Mouse (Mus musculus): ENCODE measurements around the gene Gm43738. TPM values are rescaled to one million over a fixed set of nuclear protein-coding genes. Genes with fewer than 3 reads are reported as not detected.
A peak's percentile ranks its signal among the peaks of the same experiment; 100 is the strongest.

Gm43738 gene
- polyA plus RNA-seq, 1 experiment from 2014 or later = 0.06 TPM

DNA sequence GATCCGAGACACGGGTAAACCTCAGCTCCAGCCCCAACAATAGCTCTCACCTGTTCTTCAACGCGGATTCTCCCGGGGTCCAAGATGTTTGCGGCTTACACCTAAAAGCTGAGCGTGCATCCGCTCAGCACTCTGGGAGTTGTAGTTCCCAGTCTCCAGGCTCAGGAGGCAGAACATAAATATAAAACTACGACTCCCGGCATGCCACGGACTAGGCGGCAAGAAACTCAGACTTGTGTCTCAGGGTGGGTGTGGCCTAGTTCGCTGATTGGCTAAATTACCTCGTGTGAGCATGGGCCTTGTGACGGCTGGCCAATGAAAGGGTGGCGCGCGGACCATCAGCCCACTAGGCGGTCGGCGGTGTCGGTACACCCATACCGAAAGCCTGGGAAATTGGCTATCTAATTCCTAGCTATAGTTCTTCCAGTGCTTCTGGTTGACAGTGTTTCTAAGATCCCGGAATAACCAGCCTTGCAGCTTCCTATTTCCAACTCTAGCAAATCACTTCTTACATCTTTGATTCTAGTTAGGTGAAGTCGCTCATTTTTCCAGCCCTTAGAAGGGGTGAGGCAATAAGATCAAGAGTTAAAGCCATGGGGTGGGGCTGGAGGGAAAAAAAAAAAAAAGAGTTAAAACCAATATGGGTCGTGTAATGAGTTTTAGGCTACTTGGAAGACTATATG is 1.1 kb upstream of the Gm43738 start, which contains the start of gene Fdps:
Fdps (minus strand) TSS at position 148 of the 683 bp plus-strand sequence.
- H3K27ac ChIP-seq = peak within 1 kb of the TSS; percentile 24; the same call in 1 of the 2 replicates
- H3K27me3 ChIP-seq = no peaks in the 10 kb centered on the region
- WGBS = under 1% methylated on average over 26 of the region's 26 CpGs
- H3K36me3 ChIP-seq = peaks cover 8% of the 10 kb centered on the region
- H3K4me1 ChIP-seq (replicated peaks) = peaks cover 20% of the 10 kb centered on the region
- H3K9ac ChIP-seq = peak within 1 kb of the TSS; percentile 60
- H3K4me2 ChIP-seq = peak within 1 kb of the TSS; percentile 77
- H3K4me3 ChIP-seq = peak within 1 kb of the TSS; percentile 72
- peak; percentile 99 for ATAC-seq (replicated peaks; ENCODE audit: insufficient number of reproducible peaks, insufficient read depth, low FRiP score, low read depth)
- no peaks in the 10 kb centered on the region for H3K9me3 ChIP-seq (replicated peaks)

DNA sequence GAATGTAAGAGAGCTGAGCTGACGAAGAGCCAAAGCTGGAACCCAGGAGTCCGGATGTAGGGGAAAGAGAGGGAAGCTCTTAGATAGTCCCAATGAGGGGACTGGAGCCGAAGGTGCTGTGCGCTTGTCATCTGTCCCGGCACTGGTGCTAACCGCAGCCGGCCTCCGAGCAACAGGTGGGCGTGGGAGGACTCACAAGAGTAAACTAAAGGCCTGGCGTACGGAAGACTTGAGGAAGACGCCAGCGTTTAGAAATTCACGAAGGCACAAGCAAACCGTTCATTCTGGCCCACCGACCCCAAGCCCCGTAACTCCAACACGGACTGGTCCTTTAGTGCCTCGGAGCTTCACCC is 536 bp upstream of the Gm43738 start:
- Histone ChIP-seq H3K4me1 (replicated peaks) (peaks cover 20% of the 10 kb centered on the region), H3K4me3 (peak overlapping the region; percentile 72), H3K4me2 (peak overlapping the region; percentile 77), H3K27ac (peak overlapping the region; percentile 15; the same call in 1 of the 2 replicates), H3K9me3 (replicated peaks) (no peaks in the 10 kb centered on the region), H3K27me3 (no peaks in the 10 kb centered on the region), H3K36me3 (peaks cover 11% of the 10 kb centered on the region), H3K9ac (peak overlapping the region; percentile 60)
- WGBS = 0% methylated on average over 19 of the region's 19 CpGs
- ATAC-seq (replicated peaks; ENCODE audit: insufficient number of reproducible peaks, insufficient read depth, low FRiP score, low read depth) = 0 out of 2 replicates have a peak, but pooled peaks have one; percentile 3

DNA sequence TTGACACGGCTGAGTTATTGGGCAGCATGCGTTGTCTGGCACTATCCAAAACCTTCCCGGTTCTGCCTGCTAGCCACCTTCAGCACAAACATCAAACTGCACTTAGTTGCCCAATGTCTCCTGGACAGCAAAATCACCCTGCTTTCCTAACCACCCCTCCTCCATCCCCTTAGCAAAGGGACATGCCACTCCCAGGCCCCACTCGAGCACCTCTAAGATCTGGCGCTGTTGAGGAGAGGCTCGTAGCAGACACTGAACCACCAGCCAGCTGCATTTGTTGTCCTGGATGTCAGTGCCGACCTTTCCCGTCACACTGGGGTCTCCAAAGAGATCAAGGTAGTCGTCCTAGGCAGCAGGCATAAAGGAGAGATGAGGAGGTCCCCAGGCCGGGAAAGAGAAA is 6.9 kb downstream of the Gm43738 start:
- H3K4me2 ChIP-seq = no peak overlapping the region
- no peak for ATAC-seq (replicated peaks; ENCODE audit: insufficient number of reproducible peaks, insufficient read depth, low FRiP score, low read depth)
- peaks cover 29% of the 10 kb centered on the region for H3K4me1 ChIP-seq (replicated peaks)
- no peak overlapping the region for H3K9ac ChIP-seq
- H3K9me3 ChIP-seq (replicated peaks) = no peaks in the 10 kb centered on the region
- WGBS = 83% methylated on average over 10 of the region's 10 CpGs
- H3K27ac ChIP-seq = no peak overlapping the region
- H3K27me3 ChIP-seq = peaks cover 23% of the 10 kb centered on the region
- H3K36me3 ChIP-seq = peaks cover 33% of the 10 kb centered on the region
- no peak overlapping the region for H3K4me3 ChIP-seq

DNA sequence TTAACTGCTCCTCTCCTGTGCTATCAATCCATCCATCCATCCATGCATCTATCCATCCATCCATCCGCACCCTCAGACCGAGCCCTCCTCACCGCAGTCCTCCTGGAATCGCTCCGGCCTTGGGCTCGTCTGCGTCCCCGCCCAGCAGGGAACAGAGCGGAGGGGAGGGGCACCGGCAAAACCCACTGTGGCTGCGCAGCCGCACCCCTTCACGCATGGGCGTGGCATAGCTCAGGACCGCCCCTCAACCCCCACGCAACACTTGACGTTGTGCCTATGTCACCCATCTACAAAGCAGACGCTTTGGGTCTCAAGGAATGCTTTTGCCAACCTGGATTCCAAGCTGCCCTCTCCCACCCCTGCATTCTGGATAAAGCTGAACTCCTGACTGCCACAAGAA is 7.7 kb downstream of the Gm43738 start, which contains the start of gene Rusc1:
Rusc1 (minus strand) TSS at position 137 of the 400 bp plus-strand sequence.
- Histone ChIP-seq H3K27ac (no peak within 1 kb of the TSS), H3K9me3 (replicated peaks) (no peaks in the 10 kb centered on the region), H3K4me3 (peak within 1 kb of the TSS; percentile 69), H3K27me3 (peaks cover 27% of the 10 kb centered on the region), H3K4me1 (replicated peaks) (peaks cover 34% of the 10 kb centered on the region), H3K36me3 (peaks cover 29% of the 10 kb centered on the region), H3K9ac (peak within 1 kb of the TSS; percentile 30; the same call in 1 of the 2 replicates), H3K4me2 (peak within 1 kb of the TSS; percentile 100)
- 6% methylated on average over 18 of the region's 18 CpGs for WGBS
- ATAC-seq (replicated peaks; ENCODE audit: insufficient number of reproducible peaks, insufficient read depth, low FRiP score, low read depth) = peak; percentile 36

DNA sequence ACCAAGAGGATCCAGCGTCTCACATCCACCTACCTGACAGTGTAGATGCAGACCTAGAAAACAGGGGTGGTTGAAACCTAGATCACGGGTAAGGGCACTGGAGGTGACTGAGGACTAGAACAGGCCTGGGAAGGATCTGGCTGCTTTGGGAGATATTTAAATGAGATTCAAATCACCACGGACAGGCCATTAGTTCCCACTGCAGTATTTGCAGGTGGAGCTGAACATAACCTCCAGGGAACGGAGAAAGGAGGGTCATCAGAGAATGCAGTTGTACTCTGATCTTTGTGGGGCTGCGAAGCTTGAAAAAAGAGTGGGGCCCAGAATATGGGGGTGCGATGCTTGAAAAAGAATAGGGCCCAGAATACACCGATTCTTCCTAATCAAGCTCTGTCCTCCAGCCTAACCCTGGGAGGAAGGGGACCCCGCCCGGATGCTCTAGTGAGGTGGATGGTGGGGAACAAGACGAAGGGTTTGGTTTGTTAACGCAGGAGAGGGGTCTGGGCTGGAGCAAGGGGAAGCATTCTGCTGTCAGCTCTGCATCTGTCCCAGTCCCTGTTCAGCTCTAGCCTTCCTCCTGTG is 8.3 kb downstream of the Gm43738 start:
- WGBS = 30% methylated on average over 11 of the region's 11 CpGs
- Histone ChIP-seq H3K9me3 (replicated peaks) (no peaks in the 10 kb centered on the region), H3K4me1 (replicated peaks) (peaks cover 38% of the 10 kb centered on the region), H3K27ac (no peak overlapping the region), H3K4me2 (peak overlapping the region; percentile 56), H3K27me3 (peaks cover 27% of the 10 kb centered on the region), H3K4me3 (peak overlapping the region; percentile 36), H3K36me3 (peaks cover 26% of the 10 kb centered on the region), H3K9ac (peak overlapping the region; percentile 30; the same call in 1 of the 2 replicates)
- no peak for ATAC-seq (replicated peaks; ENCODE audit: insufficient number of reproducible peaks, insufficient read depth, low FRiP score, low read depth)

DNA sequence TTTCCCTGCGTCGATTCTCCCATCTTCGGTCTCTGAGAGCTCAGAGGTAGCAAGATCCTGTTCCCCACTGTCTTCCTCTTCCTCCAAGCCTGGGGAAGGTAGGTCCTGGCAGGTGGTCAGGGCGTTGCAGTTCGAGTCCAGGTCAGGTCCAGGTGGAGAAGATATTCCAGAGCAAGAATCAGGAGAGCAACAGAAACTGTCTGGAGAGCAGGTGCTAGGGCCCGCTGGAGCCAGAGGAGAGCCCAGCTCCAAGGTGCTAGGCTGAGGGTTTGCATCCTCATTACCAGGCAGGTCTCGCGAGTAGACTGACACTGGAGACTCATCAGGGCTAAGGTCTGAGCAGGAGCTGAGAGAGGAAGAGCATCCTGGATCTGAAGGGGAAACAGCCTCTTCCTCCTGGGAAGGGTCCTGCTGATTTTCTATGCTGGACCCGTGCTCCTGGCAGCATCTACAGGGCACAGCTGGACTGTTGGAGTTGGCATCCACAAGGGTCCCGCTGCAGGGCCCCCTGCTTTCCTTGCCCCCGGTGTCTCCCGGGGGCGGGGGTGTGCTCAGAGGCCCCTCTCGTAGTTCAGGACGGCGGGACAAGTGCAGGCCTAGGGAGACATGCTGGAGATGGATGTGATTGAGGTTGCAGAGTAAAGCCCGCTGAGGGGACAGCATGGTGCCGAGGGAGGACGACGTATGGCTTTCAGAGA is 8.9 kb downstream of the Gm43738 start:
- Histone ChIP-seq H3K4me2 (peak overlapping the region; percentile 100), H3K9ac (no peak overlapping the region), H3K4me1 (replicated peaks) (peaks cover 39% of the 10 kb centered on the region), H3K36me3 (peaks cover 25% of the 10 kb centered on the region), H3K9me3 (replicated peaks) (no peaks in the 10 kb centered on the region), H3K27me3 (peaks cover 27% of the 10 kb centered on the region), H3K4me3 (peak overlapping the region; percentile 69), H3K27ac (no peak overlapping the region)
- WGBS = 13% methylated on average over 20 of the region's 20 CpGs
- ATAC-seq (replicated peaks; ENCODE audit: insufficient number of reproducible peaks, insufficient read depth, low FRiP score, low read depth) = no peak

DNA sequence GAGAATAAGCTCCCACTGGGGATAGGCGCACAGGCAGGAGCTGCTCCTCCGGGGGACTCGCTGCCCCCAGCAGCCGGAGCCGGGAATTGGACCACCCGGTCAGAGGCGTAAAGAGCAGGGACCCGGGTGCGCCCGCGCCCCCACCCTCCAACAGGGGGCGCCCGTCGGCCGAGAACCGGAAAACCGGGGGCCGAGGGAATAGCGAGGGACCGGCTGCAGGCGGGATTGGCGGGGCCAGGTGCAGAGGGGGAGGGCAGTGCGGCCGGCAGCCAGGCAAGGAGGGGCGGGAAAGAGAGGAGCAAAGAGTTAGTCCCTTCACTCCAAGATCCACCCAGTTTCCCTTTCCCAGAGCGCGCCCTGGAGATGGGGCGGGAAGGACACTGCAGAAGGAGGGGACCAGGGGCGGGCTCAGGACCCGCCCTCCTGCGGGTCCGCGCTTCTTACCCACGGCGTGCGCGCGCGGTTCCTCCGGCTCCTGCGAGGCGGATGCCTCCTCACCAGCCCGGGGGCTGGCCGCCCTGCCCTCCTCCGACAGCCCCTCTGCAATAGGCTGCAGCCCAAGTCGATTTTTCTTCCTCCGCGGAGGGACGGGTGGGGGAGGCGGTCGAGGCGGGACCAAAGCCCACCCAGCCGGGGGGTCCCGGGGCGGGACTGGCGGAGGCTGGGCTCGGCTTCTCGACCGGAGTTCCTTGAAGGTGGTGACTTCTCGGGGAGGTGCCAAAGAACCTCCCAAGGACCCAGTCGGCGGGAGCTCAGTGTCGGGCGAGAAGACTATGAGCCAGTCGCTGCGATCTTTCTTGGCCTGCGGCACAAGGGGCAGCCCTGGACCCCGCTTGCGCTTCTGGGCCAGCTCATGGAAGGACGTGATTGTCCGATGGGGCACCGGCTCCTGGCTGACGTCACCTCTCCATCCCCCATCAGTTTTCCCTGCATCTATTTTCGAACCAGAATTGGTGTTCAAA is 9.9 kb downstream of the Gm43738 start:
- WGBS = under 1% methylated on average over 72 of the region's 74 CpGs
- H3K9ac ChIP-seq = peak overlapping the region; percentile 62
- peak; percentile 58 for ATAC-seq (replicated peaks; ENCODE audit: insufficient number of reproducible peaks, insufficient read depth, low FRiP score, low read depth)
- H3K27me3 ChIP-seq = peaks cover 27% of the 10 kb centered on the region
- H3K36me3 ChIP-seq = peaks cover 18% of the 10 kb centered on the region; the same call in 1 of the 2 replicates
- H3K4me1 ChIP-seq (replicated peaks) = peaks cover 39% of the 10 kb centered on the region
- peak overlapping the region; percentile 72 for H3K27ac ChIP-seq
- peak overlapping the region; percentile 69 for H3K4me3 ChIP-seq
- peak overlapping the region; percentile 100 for H3K4me2 ChIP-seq
- no peaks in the 10 kb centered on the region for H3K9me3 ChIP-seq (replicated peaks)

DNA sequence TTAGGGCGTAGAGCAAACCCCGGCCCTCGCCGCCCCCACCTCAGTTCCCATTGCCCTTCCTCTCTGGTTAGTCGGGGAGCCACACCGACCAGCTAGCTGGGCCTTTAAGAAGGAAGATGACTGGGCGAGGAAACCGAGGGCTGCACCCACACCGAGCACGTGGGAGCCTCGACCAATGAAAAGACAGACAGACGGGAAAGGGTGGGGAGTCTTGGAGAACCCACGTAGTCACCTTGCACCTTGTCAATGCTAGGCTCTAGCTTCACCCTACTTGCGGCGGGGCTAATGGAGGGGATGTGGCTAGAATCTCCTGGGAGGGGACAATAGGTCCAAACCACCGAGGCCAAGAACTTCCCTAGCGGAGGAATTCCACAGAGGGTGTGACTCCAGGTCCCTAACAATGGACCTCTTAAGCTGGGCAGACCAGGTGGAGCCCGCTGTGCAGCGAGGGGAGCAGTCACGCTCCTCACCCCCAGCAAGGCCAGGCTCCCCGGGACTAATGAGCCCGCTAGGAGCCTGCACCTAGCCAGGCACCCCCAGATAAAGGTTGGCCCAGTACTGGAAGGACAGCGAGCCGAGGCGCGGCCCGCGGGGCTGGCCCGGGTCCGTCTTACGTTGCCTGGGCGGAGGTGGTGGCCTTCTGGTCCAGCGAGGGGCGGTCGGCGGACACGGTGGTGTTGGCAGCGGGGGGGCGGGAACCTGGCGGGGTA is 10.9 kb downstream of the Gm43738 start:
- under 1% methylated on average over 40 of the region's 40 CpGs for WGBS
- Histone ChIP-seq H3K4me3 (peak overlapping the region; percentile 69), H3K36me3 (0 out of 2 replicates have a peak, but pooled peaks cover 9% of the 10 kb centered on the region), H3K27ac (peak overlapping the region; percentile 72), H3K27me3 (peaks cover 27% of the 10 kb centered on the region), H3K9ac (peak overlapping the region; percentile 62), H3K4me1 (replicated peaks) (peaks cover 39% of the 10 kb centered on the region), H3K9me3 (replicated peaks) (no peaks in the 10 kb centered on the region), H3K4me2 (peak overlapping the region; percentile 100)
- ATAC-seq (replicated peaks; ENCODE audit: insufficient number of reproducible peaks, insufficient read depth, low FRiP score, low read depth) = peak; percentile 79

DNA sequence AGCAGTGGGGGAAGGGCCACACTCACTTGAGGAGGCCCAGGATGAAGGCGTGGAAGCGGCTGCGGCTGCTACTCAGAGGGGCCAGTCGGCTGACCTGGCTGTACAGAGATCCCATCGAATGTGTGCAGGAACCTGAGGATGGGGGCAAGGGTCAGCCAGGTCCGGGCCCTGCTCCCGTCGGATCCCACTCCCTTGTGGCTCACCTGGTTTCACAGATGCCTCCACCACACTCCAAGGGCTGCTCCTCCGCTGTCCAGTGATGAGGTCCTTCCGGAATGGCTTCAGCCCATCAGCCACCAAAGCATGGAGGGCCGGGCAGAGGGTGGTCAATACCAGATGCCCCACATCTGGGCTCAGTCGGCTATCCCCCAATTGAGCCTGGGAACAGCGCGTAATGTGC is 11.9 kb downstream of the Gm43738 start:
- peaks cover 42% of the 10 kb centered on the region for H3K4me1 ChIP-seq (replicated peaks)
- no peak for ATAC-seq (replicated peaks; ENCODE audit: insufficient number of reproducible peaks, insufficient read depth, low FRiP score, low read depth)
- WGBS = 59% methylated on average over 14 of the region's 14 CpGs
- H3K4me3 ChIP-seq = peak overlapping the region; percentile 69
- no peaks in the 10 kb centered on the region for H3K9me3 ChIP-seq (replicated peaks)
- no peak overlapping the region for H3K27ac ChIP-seq
- no peaks in the 10 kb centered on the region for H3K36me3 ChIP-seq
- peak overlapping the region; percentile 30; the same call in 1 of the 2 replicates for H3K9ac ChIP-seq
- H3K4me2 ChIP-seq = peak overlapping the region; percentile 100
- H3K27me3 ChIP-seq = peaks cover 27% of the 10 kb centered on the region
